Mouse (Mus musculus) lung, postnatal 0 days (tissue): ENCODE measurements at regions not wholly inside any gene's neighbourhood (a gene's known extent, or its start where the extent isn't known, plus 50 kb on each side); places are given as distances from the start of the nearest gene placed in this dataset.

Source experiments
- ATAC-seq: fragments of 200-750 bp; cut with Nextera tagmentation; 2 replicates; pipeline ENCODE4 v1.8.0; 2017; ENCODE audit warnings: moderate library complexity
- DNase-seq: peaks from one replicate; pipeline ENCODE4 v3.0.0-alpha.2; 2016; ENCODE audit warnings: low spot score
- H3K27ac ChIP-seq: fragments of 300-500 bp; sonication (generic); 2 replicates; pipeline ENCODE4 v1.5.1; 2014; ENCODE audit warnings: antibody characterized with exemption, mild to moderate bottlenecking, low read length, mixed read lengths
- H3K27me3 ChIP-seq: fragments of 300-500 bp; sonication (generic); replicated peaks from 2 replicates; pipeline ENCODE4 v1.6.1; 2014; ENCODE audit warnings: low read length, mixed read lengths; ENCODE audit not compliant: insufficient read depth
- H3K36me3 ChIP-seq: fragments of 300-500 bp; sonication (generic); 2 replicates; pipeline ENCODE4 v1.6.1; 2014; ENCODE audit warnings: low read length, mixed read lengths; ENCODE audit not compliant: insufficient read depth
- H3K4me1 ChIP-seq: fragments of 300-500 bp; sonication (generic); 2 replicates; pipeline ENCODE4 v1.6.1; 2014; ENCODE audit warnings: antibody characterized with exemption, low read depth, low read length, mixed read lengths; ENCODE audit not compliant: insufficient read depth
- H3K4me2 ChIP-seq: fragments of 300-500 bp; sonication (generic); replicated peaks from 2 replicates; pipeline ENCODE4 v1.6.1; 2014; ENCODE audit warnings: low read depth, mild to moderate bottlenecking, low read length, moderate library complexity, mixed read lengths
- H3K4me3 ChIP-seq: fragments of 300-500 bp; sonication (generic); 2 replicates; pipeline ENCODE4 v1.5.1; 2014; ENCODE audit warnings: low read depth, low read length
- H3K9ac ChIP-seq: fragments of 300-500 bp; sonication (generic); replicated peaks from 2 replicates; pipeline ENCODE4 v1.6.1; 2014; ENCODE audit warnings: low read depth, mild to moderate bottlenecking
- H3K9me3 ChIP-seq: fragments of 300-500 bp; sonication (generic); 2 replicates; pipeline ENCODE4 v1.6.1; 2016; ENCODE audit warnings: low read length, mixed read lengths
- CTCF ChIP-seq: IDR thresholded peaks from 2 replicates; pipeline ENCODE4 v1.5.1; 2016; ENCODE audit warnings: antibody characterized with exemption, mild to moderate bottlenecking
- EP300 ChIP-seq: IDR thresholded peaks from 2 replicates; pipeline ENCODE4 v1.6.1; 2016; ENCODE audit warnings: antibody characterized with exemption, mild to moderate bottlenecking, control low read depth
- WGBS: fragments of 180-500 bp; shearing (Covaris S2); extraction: QIAGEN DNeasy Blood & Tissue Kit; methylation state at CpG from one replicate; pipeline ENCODE4 v1.1.7; 2014; 5-methylcytosine and 5-hydroxymethylcytosine counted together

DNA sequence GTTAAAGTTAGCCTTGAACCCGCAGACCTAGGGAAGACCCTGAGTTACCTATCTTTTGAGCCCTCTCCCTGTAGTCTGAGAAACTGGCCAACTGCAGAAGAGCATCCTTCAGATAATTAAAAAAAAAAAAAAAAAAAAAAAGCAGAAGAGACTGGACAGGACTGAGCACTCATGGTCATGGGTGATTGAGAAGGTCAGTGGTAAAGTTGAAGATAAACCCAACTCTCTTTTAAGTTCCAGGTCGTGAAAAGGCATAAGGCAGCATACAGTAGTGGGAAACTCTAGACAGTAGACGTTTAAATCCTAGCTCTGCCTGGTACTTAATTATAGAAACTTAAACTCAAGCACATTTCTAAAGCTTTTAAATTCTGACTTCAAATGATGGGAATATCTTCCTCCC is 84.6 kb upstream of the Rreb1 start:
- no peaks in the 10 kb centered on the region for H3K36me3 ChIP-seq
- no peaks in the 10 kb centered on the region for H3K4me1 ChIP-seq
- ATAC-seq = no peak
- WGBS = 70% methylated on average over 3 of the region's 3 CpGs
- no peak overlapping the region for H3K9ac ChIP-seq
- no peak for TF ChIP-seq CTCF
- TF ChIP-seq EP300 = no peak
- H3K4me2 ChIP-seq = no peak overlapping the region
- no peak for DNase-seq
- no peak overlapping the region for H3K27ac ChIP-seq
- no peaks in the 10 kb centered on the region for H3K9me3 ChIP-seq
- no peak overlapping the region for H3K4me3 ChIP-seq
- H3K27me3 ChIP-seq = no peaks in the 10 kb centered on the region

DNA sequence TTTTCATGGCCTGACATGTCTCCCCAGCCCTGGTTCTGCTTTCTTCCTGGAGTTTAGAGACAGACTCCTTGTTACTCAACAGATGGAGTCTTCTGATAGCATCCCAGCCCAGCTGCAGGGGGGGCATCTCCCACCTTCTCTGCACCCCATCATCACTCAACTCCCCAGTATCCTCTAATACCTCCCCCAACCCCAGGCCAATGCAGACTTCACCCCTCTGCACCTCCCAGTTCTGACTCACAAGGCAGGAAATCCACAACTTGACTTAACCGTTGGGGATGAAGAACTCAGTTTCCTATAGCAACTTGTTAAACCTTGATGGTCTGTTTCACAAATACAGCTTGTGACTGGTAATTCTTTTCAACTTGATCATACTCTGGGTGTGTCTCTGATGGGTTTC is 73.7 kb upstream of the Rreb1 start:
- ATAC-seq = no peak

GRCm38 (mm10) chr13:37705482-37705881 is 72.7 kb upstream of the Rreb1 start:
- 82% methylated on average over 2 of the region's 2 CpGs for WGBS

More for the DNA sequence above, 73.7 kb upstream of the Rreb1 start:
- H3K9ac ChIP-seq = no peak overlapping the region
- no peaks in the 10 kb centered on the region for H3K4me1 ChIP-seq
- no peaks in the 10 kb centered on the region for H3K27me3 ChIP-seq
- H3K4me2 ChIP-seq = no peak overlapping the region
- 43% methylated on average over 1 of the region's 1 CpGs for WGBS
- no peak overlapping the region for H3K4me3 ChIP-seq
- no peaks in the 10 kb centered on the region for H3K36me3 ChIP-seq
- no peak for DNase-seq
- no peak for TF ChIP-seq EP300
- no peak for TF ChIP-seq CTCF
- no peaks in the 10 kb centered on the region for H3K9me3 ChIP-seq
- H3K27ac ChIP-seq = no peak overlapping the region

DNA sequence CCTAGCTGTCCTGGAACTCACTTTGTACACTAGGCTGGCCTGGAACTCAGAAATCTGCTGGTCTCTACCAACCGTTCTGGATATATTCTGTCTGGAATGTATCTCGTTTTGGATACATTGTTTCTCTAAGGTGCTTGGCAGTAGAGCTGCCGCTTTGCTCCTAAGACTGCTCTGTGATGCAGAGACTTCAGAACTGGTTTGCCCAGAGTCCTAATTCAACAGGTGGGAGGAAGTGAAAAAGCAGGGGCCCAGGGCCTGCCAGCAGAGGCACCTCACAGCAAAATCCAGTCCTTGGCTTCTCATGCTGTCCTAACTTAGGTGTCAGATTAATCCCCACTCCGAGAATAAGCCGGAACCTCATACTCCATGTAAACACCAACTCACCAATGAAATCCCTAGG is 67.3 kb upstream of the Rreb1 start:
- DNase-seq (no peak), ATAC-seq (no peak)
- no peak overlapping the region for H3K4me2 ChIP-seq
- H3K27ac ChIP-seq = no peak overlapping the region
- H3K4me3 ChIP-seq = no peak overlapping the region
- H3K9ac ChIP-seq = no peak overlapping the region
- H3K9me3 ChIP-seq = no peaks in the 10 kb centered on the region
- TF ChIP-seq EP300 (no peak), CTCF (no peak)
- 69% methylated on average over 5 of the region's 5 CpGs for WGBS
- no peaks in the 10 kb centered on the region for H3K4me1 ChIP-seq
- no peaks in the 10 kb centered on the region for H3K27me3 ChIP-seq
- no peaks in the 10 kb centered on the region for H3K36me3 ChIP-seq

More at GRCm38 (mm10) chr13:37705482-37705881, 72.7 kb upstream of the Rreb1 start:
- ATAC-seq (no peak), DNase-seq (no peak)
- no peak for TF ChIP-seq EP300
- no peaks in the 10 kb centered on the region for H3K9me3 ChIP-seq
- no peak overlapping the region for H3K9ac ChIP-seq
- no peak overlapping the region for H3K4me3 ChIP-seq
- H3K27me3 ChIP-seq = no peaks in the 10 kb centered on the region
- H3K27ac ChIP-seq = no peak overlapping the region
- H3K4me2 ChIP-seq = no peak overlapping the region
- no peaks in the 10 kb centered on the region for H3K4me1 ChIP-seq
- H3K36me3 ChIP-seq = no peaks in the 10 kb centered on the region

- H3K4me2 ChIP-seq = no peak overlapping the region
- DNase-seq (no peak), ATAC-seq (no peak)
- no peaks in the 10 kb centered on the region for H3K27me3 ChIP-seq
- no peak overlapping the region for H3K9ac ChIP-seq
- TF ChIP-seq EP300 (no peak), CTCF (no peak)
- H3K4me1 ChIP-seq = no peaks in the 10 kb centered on the region
- no peak overlapping the region for H3K27ac ChIP-seq
- no peak overlapping the region for H3K4me3 ChIP-seq
- H3K36me3 ChIP-seq = no peaks in the 10 kb centered on the region
- H3K9me3 ChIP-seq = no peaks in the 10 kb centered on the region
- WGBS = 73% methylated on average over 4 of the region's 4 CpGs
Observed at GRCm38 (mm10) chr13:37712908-37713496, 65.2 kb upstream of the Rreb1 start.

DNA sequence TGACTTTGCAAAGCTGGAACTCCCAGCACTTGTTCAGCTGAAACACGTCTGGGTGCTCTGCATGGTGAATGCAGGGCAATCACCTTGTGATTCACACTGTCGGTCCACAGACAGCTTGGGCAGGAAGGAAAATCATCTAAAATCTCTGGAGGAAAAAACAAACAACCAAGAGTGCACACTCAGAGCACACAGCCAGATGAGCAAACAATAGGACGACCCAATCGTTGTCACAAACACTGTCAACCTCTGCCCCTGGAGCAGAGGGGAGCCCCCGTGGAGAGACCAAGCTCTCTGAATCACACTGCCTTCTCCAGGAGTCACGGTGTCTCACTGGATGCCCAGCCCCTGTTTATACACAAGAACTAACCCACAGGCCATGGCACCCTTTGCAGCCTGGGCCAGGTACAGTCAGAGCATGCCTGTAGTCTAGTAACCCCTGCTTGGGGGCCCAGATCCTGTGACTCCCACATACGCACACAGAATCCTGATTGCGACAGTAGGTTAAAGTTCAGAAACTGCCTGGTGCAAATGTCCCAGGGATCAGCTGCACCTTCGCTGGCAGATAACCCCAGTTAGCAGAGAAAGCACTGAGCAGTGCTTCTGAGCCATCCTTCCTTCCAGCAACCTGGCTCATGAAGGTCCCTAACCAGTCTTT is 63.0 kb upstream of the Rreb1 start:
- DNase-seq (no peak), ATAC-seq (no peak)
- TF ChIP-seq CTCF = no peak
- TF ChIP-seq EP300 = no peak
- no peak overlapping the region for H3K4me2 ChIP-seq
- no peaks in the 10 kb centered on the region for H3K36me3 ChIP-seq
- no peak overlapping the region for H3K9ac ChIP-seq
- H3K4me1 ChIP-seq = no peaks in the 10 kb centered on the region
- H3K4me3 ChIP-seq = no peak overlapping the region
- H3K9me3 ChIP-seq = no peaks in the 10 kb centered on the region
- no peak overlapping the region for H3K27ac ChIP-seq
- 34% methylated on average over 9 of the region's 9 CpGs for WGBS
- H3K27me3 ChIP-seq = no peaks in the 10 kb centered on the region
